ENCODE assay signal across 8 mouse cellular contexts in genomic region chr16:4640267-4641005, GRCm38 (mm10). TPM values are rescaled to one million over a fixed set of nuclear protein-coding genes. Genes with fewer than 3 reads are reported as not detected.
DNase-seq lines count a peak whose midpoint lies in the region; ATAC-seq and TF ChIP-seq lines count a peak whose summit lies in the region.

No protein-coding gene starts in this region.

- peak overlapping the region; percentile 70 for H3K9ac ChIP-seq in embryonic facial prominence, embryonic 15.5 days
- peak overlapping the region; percentile 78 for H3K9ac ChIP-seq in intestine, embryonic 14.5 days (ENCODE audit: low read length)
- H3K9ac ChIP-seq in liver, embryonic 14.5 days (replicated peaks), result peak overlapping the region; percentile 62
- H3K9ac ChIP-seq in neural tube, embryonic 13.5 days, result peak overlapping the region; percentile 75

- H3K4me2 ChIP-seq in embryonic facial prominence, embryonic 15.5 days (replicated peaks), result peak overlapping the region; percentile 75
- H3K4me2 ChIP-seq in intestine, embryonic 14.5 days (ENCODE audit: low read length), result peak overlapping the region; percentile 57
- peak overlapping the region; percentile 87 for H3K4me2 ChIP-seq in liver, embryonic 14.5 days (ENCODE audit: low read depth)
- H3K4me2 ChIP-seq in neural tube, embryonic 13.5 days, result peak overlapping the region; percentile 78

- peak; percentile 53 for DNase-seq in embryo, embryonic 10 days (ENCODE audit: low spot score)
- no peak for DNase-seq in embryo, embryonic 9.5 days (ENCODE audit: extremely low spot score)
- peak; percentile 70 for DNase-seq in intestine, embryonic 14.5 days (ENCODE audit: low spot score)
- DNase-seq in liver, embryonic 14.5 days (ENCODE audit: low read depth in 3 of 3, low spot score in 3 of 3), result peak in 1 of 3 experiments; percentile 23
- no peak for DNase-seq in right cerebral cortex, postnatal 4 days
- DNase-seq in urinary bladder, adult 2 months (ENCODE audit: low spot score), result no peak

- H3K27me3 ChIP-seq in embryonic facial prominence, embryonic 15.5 days, result no peaks in the 10 kb centered on the region
- H3K27me3 ChIP-seq in intestine, embryonic 14.5 days (replicated peaks; ENCODE audit: control insufficient read depth, insufficient read depth, low read length), result no peaks in the 10 kb centered on the region
- H3K27me3 ChIP-seq in liver, embryonic 14.5 days (ENCODE audit: control insufficient read depth, insufficient read depth, low read length), result no peaks in the 10 kb centered on the region
- H3K27me3 ChIP-seq in neural tube, embryonic 13.5 days, result no peaks in the 10 kb centered on the region

- no peak; the same call in 1 of the 2 replicates for ATAC-seq in embryonic facial prominence, embryonic 15.5 days (ENCODE audit: insufficient number of reproducible peaks, low FRiP score, low TSS enrichment, low read depth)
- ATAC-seq in intestine, embryonic 14.5 days (replicated peaks; ENCODE audit: low FRiP score, low TSS enrichment, low read depth), result peak; percentile 40
- ATAC-seq in liver, embryonic 14.5 days (ENCODE audit: insufficient read depth), result peak; percentile 32
- peak; percentile 12; the same call in 1 of the 2 replicates for ATAC-seq in neural tube, embryonic 13.5 days (ENCODE audit: low read depth)

- peak overlapping the region; percentile 79 for H3K4me3 ChIP-seq in embryonic facial prominence, embryonic 15.5 days (replicated peaks)
- peak overlapping the region; percentile 64 for H3K4me3 ChIP-seq in intestine, embryonic 14.5 days (ENCODE audit: low read depth, low read length)
- H3K4me3 ChIP-seq in liver, embryonic 14.5 days (ENCODE audit: insufficient read depth in 1 of 2, low read depth in 2 of 2, low read length in 2 of 2), result peak overlapping the region; percentile 53 to 57
- peak overlapping the region; percentile 56 for H3K4me3 ChIP-seq in neural tube, embryonic 13.5 days

- peak overlapping the region; percentile 90 for H3K27ac ChIP-seq in embryonic facial prominence, embryonic 15.5 days (replicated peaks)
- peak overlapping the region; percentile 88 for H3K27ac ChIP-seq in intestine, embryonic 14.5 days (ENCODE audit: low read depth)
- no peak overlapping the region; the same call in 1 of the 2 replicates for H3K27ac ChIP-seq in liver, embryonic 14.5 days
- peak overlapping the region; percentile 77 for H3K27ac ChIP-seq in neural tube, embryonic 13.5 days (replicated peaks)

- no peak for TF ChIP-seq EP300 in liver, embryonic 14.5 days (IDR thresholded peaks at IDR 0.05; ENCODE audit: low read depth)

- no peaks in the 10 kb centered on the region for H3K9me3 ChIP-seq in embryonic facial prominence, embryonic 15.5 days (replicated peaks)
- H3K9me3 ChIP-seq in intestine, embryonic 14.5 days (ENCODE audit: control insufficient read depth, low read length), result no peaks in the 10 kb centered on the region
- H3K9me3 ChIP-seq in liver, embryonic 14.5 days (ENCODE audit: control insufficient read depth, low read length), result no peaks in the 10 kb centered on the region
- H3K9me3 ChIP-seq in neural tube, embryonic 13.5 days, result no peaks in the 10 kb centered on the region

- no peak for TF ChIP-seq CTCF in liver, embryonic 14.5 days (IDR thresholded peaks at IDR 0.05; ENCODE audit: low read depth)

- peaks cover 52% of the 10 kb centered on the region for H3K4me1 ChIP-seq in embryonic facial prominence, embryonic 15.5 days
- peaks cover 31% of the 10 kb centered on the region for H3K4me1 ChIP-seq in intestine, embryonic 14.5 days (replicated peaks; ENCODE audit: control insufficient read depth, insufficient read depth, low read length)
- H3K4me1 ChIP-seq in liver, embryonic 14.5 days (replicated peaks; ENCODE audit: control insufficient read depth in 2 of 2, insufficient read depth in 2 of 2, low read length in 1 of 2), result peaks cover 10 to 22% of the 10 kb centered on the region in 2 experiments
- H3K4me1 ChIP-seq in neural tube, embryonic 13.5 days (replicated peaks), result peaks cover 53% of the 10 kb centered on the region

- H3K36me3 ChIP-seq in embryonic facial prominence, embryonic 15.5 days, result 0 out of 2 replicates have a peak, but pooled peaks cover 4% of the 10 kb centered on the region
- H3K36me3 ChIP-seq in intestine, embryonic 14.5 days (ENCODE audit: control insufficient read depth, insufficient read depth, low read length), result peaks cover 17% of the 10 kb centered on the region
- H3K36me3 ChIP-seq in liver, embryonic 14.5 days (replicated peaks; ENCODE audit: control insufficient read depth, insufficient read depth, low read depth), result no peaks in the 10 kb centered on the region
- H3K36me3 ChIP-seq in neural tube, embryonic 13.5 days, result 0 out of 2 replicates have a peak, but pooled peaks cover 6% of the 10 kb centered on the region

- WGBS in embryonic facial prominence, embryonic 15.5 days, result 4% methylated on average over 17 of the region's 17 CpGs
- WGBS in intestine, embryonic 14.5 days, result 1% methylated on average over 17 of the region's 17 CpGs
- WGBS in liver, embryonic 14.5 days (ENCODE audit: insufficient replicate concordance), result 11% methylated on average over 17 of the region's 17 CpGs
- 6% methylated on average over 17 of the region's 17 CpGs for WGBS in neural tube, embryonic 13.5 days

RNA-seq across cellular contexts. Expression of gene Dnaja3, which starts 0.6 kb away (rescaled TPM):
- 61.2 and 62.6 TPM in 2 replicates for polyA plus RNA-seq in embryonic facial prominence, embryonic 15.5 days (2015; fragmentation: Nextera tagmentation; extraction: Ambion mirVana)
- 71.6 and 75.3 TPM in 2 replicates for polyA plus RNA-seq in intestine, embryonic 14.5 days (2014; fragmentation: Nextera tagmentation; extraction: Ambion mirVana)
- 13.6 and 18.8 TPM in 2 replicates for polyA plus RNA-seq in liver, embryonic 14.5 days (2012; rRNA removed)
- 34.1 and 37.3 TPM in 2 replicates for polyA plus RNA-seq in liver, embryonic 14.5 days (2014; fragmentation: Nextera tagmentation; extraction: Ambion mirVana)
- polyA plus RNA-seq in neural tube, embryonic 13.5 days (2015; fragmentation: Nextera tagmentation; extraction: Ambion mirVana), result 55.7 and 59.2 TPM in 2 replicates
- polyA plus RNA-seq in urinary bladder, adult 2 months (2012; rRNA removed), result 36.6 and 37.9 TPM in 2 replicates

RNA-seq across cellular contexts. Expression of gene Vasn, which starts 0.7 kb away (rescaled TPM):
- polyA plus RNA-seq in embryonic facial prominence, embryonic 15.5 days (2015; fragmentation: Nextera tagmentation; extraction: Ambion mirVana), result 33.7 and 36.8 TPM in 2 replicates
- 15.9 and 17.1 TPM in 2 replicates for polyA plus RNA-seq in intestine, embryonic 14.5 days (2014; fragmentation: Nextera tagmentation; extraction: Ambion mirVana)
- 2.5 and 2.9 TPM in 2 replicates for polyA plus RNA-seq in liver, embryonic 14.5 days (2012; rRNA removed)
- polyA plus RNA-seq in liver, embryonic 14.5 days (2014; fragmentation: Nextera tagmentation; extraction: Ambion mirVana), result 1.2 TPM in 2 replicates
- 6.7 TPM in 2 replicates for polyA plus RNA-seq in neural tube, embryonic 13.5 days (2015; fragmentation: Nextera tagmentation; extraction: Ambion mirVana)
- polyA plus RNA-seq in urinary bladder, adult 2 months (2012; rRNA removed), result 26.6 and 28.5 TPM in 2 replicates

RNA-seq across cellular contexts. Expression of gene Pam16, which starts 15.6 kb away (rescaled TPM):
- polyA plus RNA-seq in embryonic facial prominence, embryonic 15.5 days (2015; fragmentation: Nextera tagmentation; extraction: Ambion mirVana), result 83.4 and 107 TPM in 2 replicates
- 80.5 and 85.9 TPM in 2 replicates for polyA plus RNA-seq in intestine, embryonic 14.5 days (2014; fragmentation: Nextera tagmentation; extraction: Ambion mirVana)
- 24.1 and 41.3 TPM in 2 replicates for polyA plus RNA-seq in liver, embryonic 14.5 days (2012; rRNA removed)
- polyA plus RNA-seq in liver, embryonic 14.5 days (2014; fragmentation: Nextera tagmentation; extraction: Ambion mirVana), result 64.4 and 68.0 TPM in 2 replicates
- 152 and 169 TPM in 2 replicates for polyA plus RNA-seq in neural tube, embryonic 13.5 days (2015; fragmentation: Nextera tagmentation; extraction: Ambion mirVana)
- 57.5 and 64.8 TPM in 2 replicates for polyA plus RNA-seq in urinary bladder, adult 2 months (2012; rRNA removed)

RNA-seq across cellular contexts. Expression of gene Coro7, which starts 39.1 kb away (rescaled TPM):
- polyA plus RNA-seq in embryonic facial prominence, embryonic 15.5 days (2015; fragmentation: Nextera tagmentation; extraction: Ambion mirVana), result 17.2 and 21.4 TPM in 2 replicates
- polyA plus RNA-seq in intestine, embryonic 14.5 days (2014; fragmentation: Nextera tagmentation; extraction: Ambion mirVana), result 17.8 and 19.3 TPM in 2 replicates
- polyA plus RNA-seq in liver, embryonic 14.5 days (2012; rRNA removed), result 9.7 and 10.4 TPM in 2 replicates
- 5.1 and 5.2 TPM in 2 replicates for polyA plus RNA-seq in liver, embryonic 14.5 days (2014; fragmentation: Nextera tagmentation; extraction: Ambion mirVana)
- polyA plus RNA-seq in neural tube, embryonic 13.5 days (2015; fragmentation: Nextera tagmentation; extraction: Ambion mirVana), result 27.9 and 33.5 TPM in 2 replicates
- polyA plus RNA-seq in urinary bladder, adult 2 months (2012; rRNA removed), result 32.6 and 33.5 TPM in 2 replicates

RNA-seq across cellular contexts. Expression of gene Glis2, which starts 45.9 kb away (rescaled TPM):
- polyA plus RNA-seq in embryonic facial prominence, embryonic 15.5 days (2015; fragmentation: Nextera tagmentation; extraction: Ambion mirVana), result 33.2 and 33.4 TPM in 2 replicates
- polyA plus RNA-seq in intestine, embryonic 14.5 days (2014; fragmentation: Nextera tagmentation; extraction: Ambion mirVana), result 29.0 and 31.0 TPM in 2 replicates
- polyA plus RNA-seq in liver, embryonic 14.5 days (2012; rRNA removed), result 2.8 and 3.4 TPM in 2 replicates
- polyA plus RNA-seq in liver, embryonic 14.5 days (2014; fragmentation: Nextera tagmentation; extraction: Ambion mirVana), result 1.7 and 2.7 TPM in 2 replicates
- polyA plus RNA-seq in neural tube, embryonic 13.5 days (2015; fragmentation: Nextera tagmentation; extraction: Ambion mirVana), result 22.2 and 28.8 TPM in 2 replicates
- polyA plus RNA-seq in urinary bladder, adult 2 months (2012; rRNA removed), result 40.3 and 43.3 TPM in 2 replicates

Comparison
In these comparisons a context has a peak if more than half of its experiments do, and no peak if none do; other contexts are left out.
1. DNase-seq: peak in embryo, embryonic 10 days (single experiment) and intestine, embryonic 14.5 days (single experiment); none in embryo, embryonic 9.5 days (single experiment), right cerebral cortex, postnatal 4 days (single experiment) and urinary bladder, adult 2 months (single experiment).
2. Peak in every context shown above with its lines, with median percentiles within 50 percentile points of each other: H3K4me2 ChIP-seq, H3K4me3 ChIP-seq and H3K9ac ChIP-seq.